Mouse (Mus musculus) liver, postnatal 0 days (tissue): ENCODE measurements around the gene 1810043G02Rik.

Experiments used
- CTCF ChIP-seq: sonication (generic); IDR thresholded peaks from 2 replicates; pipeline ENCODE4 v1.5.1; 2016; ENCODE audit warnings: antibody characterized with exemption, low read depth
- EP300 ChIP-seq: IDR thresholded peaks from 2 replicates; pipeline ENCODE4 v1.6.1; 2016; ENCODE audit warnings: antibody characterized with exemption, low read depth, mild to moderate bottlenecking

DNA sequence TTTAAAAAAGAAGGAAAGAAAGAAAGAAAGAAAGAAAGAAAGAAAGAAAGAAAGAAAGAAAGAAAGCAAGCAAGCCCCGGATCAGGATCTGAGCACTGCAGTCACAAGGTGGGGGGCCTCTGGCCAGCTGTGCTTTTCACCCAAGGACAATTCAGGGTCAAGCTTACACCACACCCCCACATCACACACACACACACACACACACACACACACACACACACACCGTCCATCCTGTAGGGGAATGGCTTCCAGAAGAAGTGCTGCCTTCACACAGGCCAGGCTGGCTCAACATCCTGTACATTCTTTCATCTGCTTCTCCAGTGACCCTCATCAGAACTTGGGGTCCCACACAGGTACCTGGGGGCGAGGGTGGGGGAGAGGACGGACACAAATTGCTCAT lies 41.0 kb downstream of the 1810043G02Rik start:
- no peak for TF ChIP-seq CTCF
- TF ChIP-seq EP300, result no peak
